9 mouse cellular contexts compared by ENCODE assay signal in genomic region chr3:102192621-102193020, GRCm38 (mm10). TPM values are rescaled to one million over a fixed set of nuclear protein-coding genes. Genes with fewer than 3 reads are reported as not detected.
A peak's percentile ranks its signal among the peaks of the same experiment; 100 is the strongest.
DNase-seq lines count a peak whose midpoint lies in the region; ATAC-seq and TF ChIP-seq lines count a peak whose summit lies in the region.
"Had no signal": no experiment of that assay in that cellular context is flagged by ENCODE, and none has a peak within 500 bp of the region (broad histone marks: within the 10 kb centered on the region; RNA-seq: fewer than 3 reads in every experiment).

No protein-coding gene starts in this region.

- TF ChIP-seq EP300 in lung, postnatal 0 days (IDR thresholded peaks at IDR 0.05), result no peak
- no peak for TF ChIP-seq EP300 in heart, postnatal 0 days (IDR thresholded peaks at IDR 0.05; ENCODE audit: low read depth)

- peak; percentile 35 for DNase-seq in adrenal gland, postnatal 10 days
- DNase-seq in adrenal gland, postnatal 4 days (ENCODE audit: low spot score in 2 of 2), result no peak
- peak; percentile 43 for DNase-seq in lung, postnatal 0 days (ENCODE audit: low spot score)
- DNase-seq in lung, postnatal 25 days (ENCODE audit: low spot score), result no peak
- DNase-seq in heart, postnatal 0 days (ENCODE audit: low spot score), result peak; percentile 84
- peak; percentile 30 for DNase-seq in lung, postnatal 36 days
- no peak for DNase-seq in right cerebral cortex, postnatal 14 days
- no peak for DNase-seq in spleen, postnatal 10 days (ENCODE audit: low spot score in 2 of 2)
- DNase-seq: thymus, postnatal 4 days had no signal

- no peak overlapping the region for H3K9ac ChIP-seq in lung, postnatal 0 days (replicated peaks; ENCODE audit: low read depth)
- no peak overlapping the region for H3K9ac ChIP-seq in heart, postnatal 0 days (replicated peaks; ENCODE audit: low read depth, low read length)

- no peaks in the 10 kb centered on the region for H3K27me3 ChIP-seq in lung, postnatal 0 days (replicated peaks; ENCODE audit: insufficient read depth, low read length)
- no peaks in the 10 kb centered on the region for H3K27me3 ChIP-seq in heart, postnatal 0 days (ENCODE audit: control insufficient read depth, insufficient read depth, low read length)

- H3K27ac ChIP-seq in lung, postnatal 0 days (ENCODE audit: low read length), result no peak overlapping the region
- H3K27ac ChIP-seq in heart, postnatal 0 days (ENCODE audit: low read depth), result peak overlapping the region; percentile 69; the same call in 1 of the 2 replicates

- H3K36me3 ChIP-seq in lung, postnatal 0 days (ENCODE audit: insufficient read depth, low read length), result no peaks in the 10 kb centered on the region
- peaks cover 23% of the 10 kb centered on the region for H3K36me3 ChIP-seq in heart, postnatal 0 days (replicated peaks; ENCODE audit: control insufficient read depth, insufficient read depth, low read length)

- no peaks in the 10 kb centered on the region for H3K9me3 ChIP-seq in lung, postnatal 0 days (ENCODE audit: low read length)
- no peaks in the 10 kb centered on the region for H3K9me3 ChIP-seq in heart, postnatal 0 days (replicated peaks; ENCODE audit: control insufficient read depth, low read length)

- H3K4me3 ChIP-seq in lung, postnatal 0 days (ENCODE audit: low read depth, low read length), result no peak overlapping the region
- no peak overlapping the region for H3K4me3 ChIP-seq in heart, postnatal 0 days (ENCODE audit: low read depth, low read length)

- peaks cover 19% of the 10 kb centered on the region; the same call in 1 of the 2 replicates for H3K4me1 ChIP-seq in lung, postnatal 0 days (ENCODE audit: insufficient read depth, low read depth, low read length)
- H3K4me1 ChIP-seq in heart, postnatal 0 days (ENCODE audit: control insufficient read depth, insufficient read depth), result peaks cover 59% of the 10 kb centered on the region

- ATAC-seq in lung, postnatal 0 days, result 0 out of 2 replicates have a peak, but pooled peaks have one; percentile 18
- ATAC-seq in heart, postnatal 0 days (ENCODE audit: insufficient read depth, low read depth), result peak; percentile 59

- no peak for TF ChIP-seq CTCF in lung, postnatal 0 days (IDR thresholded peaks at IDR 0.05)
- no peak for TF ChIP-seq CTCF in heart, postnatal 0 days (IDR thresholded peaks at IDR 0.05; ENCODE audit: low read depth)

- H3K4me2 ChIP-seq in lung, postnatal 0 days (replicated peaks; ENCODE audit: low read depth, low read length), result no peak overlapping the region
- 0 out of 2 replicates have a peak overlapping the region, but pooled peaks have one; percentile 33 for H3K4me2 ChIP-seq in heart, postnatal 0 days (ENCODE audit: low read depth, low read length)

- WGBS in lung, postnatal 0 days, result 54% methylated on average over 2 of the region's 2 CpGs
- WGBS in heart, postnatal 0 days, result 9% methylated on average over 2 of the region's 2 CpGs

RNA-seq across cellular contexts. Expression of gene Vangl1, which starts 11.9 kb away (rescaled TPM):
- 10 to 100 TPM; 26.9 to 27.9 TPM for total RNA-seq in adrenal gland, postnatal 10 days (2021)
- 10 to 100 TPM; 37.6 to 41.7 TPM for total RNA-seq in adrenal gland, postnatal 4 days (2021)
- polyA plus RNA-seq in lung, postnatal 0 days (2015; fragmentation: Nextera tagmentation; extraction: Ambion mirVana), result 14.0 and 15.8 TPM in 2 replicates
- 25.5 and 37.5 TPM in 2 replicates for total RNA-seq in heart, postnatal 0 days (2014; rRNA removed; ENCODE audit: low replicate concordance)
- polyA plus RNA-seq in heart, postnatal 0 days (2015; fragmentation: Nextera tagmentation; extraction: Ambion mirVana), result 10.8 and 12.4 TPM in 2 replicates

Comparison
In these comparisons a context has a peak if more than half of its experiments do, and no peak if none do; other contexts are left out.
1. DNase-seq: peak in adrenal gland, postnatal 10 days (single experiment), lung, postnatal 0 days (single experiment), heart, postnatal 0 days (single experiment) and lung, postnatal 36 days (single experiment); none in adrenal gland, postnatal 4 days (0 of 2), lung, postnatal 25 days (single experiment), right cerebral cortex, postnatal 14 days (single experiment) and spleen, postnatal 10 days (0 of 2).